Mouse (Mus musculus): ENCODE measurements at regions not wholly inside any gene's neighbourhood (a gene's known extent, or its start where the extent isn't known, plus 50 kb on each side); places are given as distances from the start of the nearest gene placed in this dataset.

DNA sequence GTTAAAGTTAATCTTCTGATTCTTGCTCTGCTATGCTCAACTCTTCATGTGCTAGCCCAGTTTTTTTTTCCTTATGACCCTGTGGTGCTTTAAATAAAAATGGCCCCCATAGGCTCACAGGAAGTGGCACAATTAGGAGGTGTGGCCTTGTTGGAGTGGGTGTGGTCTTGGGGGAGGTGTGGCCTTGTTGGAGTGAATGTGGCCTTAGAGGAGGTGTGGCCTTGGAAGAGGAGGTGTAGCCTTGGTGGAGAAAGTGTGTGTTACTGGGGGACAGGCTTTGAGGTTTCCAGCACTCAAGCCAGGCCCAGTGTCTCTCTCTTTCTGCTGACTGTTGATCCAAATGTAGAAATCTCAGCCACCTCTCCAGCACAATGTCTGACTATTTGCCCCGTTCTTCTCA lies 186.0 kb upstream of the Rhobtb1 start:
- TF ChIP-seq CTCF (IDR thresholded peaks at IDR 0.05; ENCODE audit: borderline replicate concordance, extremely low read depth, insufficient read depth, insufficient read length) (no peak), POLR2A (IDR thresholded peaks at IDR 0.05; ENCODE audit: borderline replicate concordance, extremely low read depth, insufficient read depth, insufficient read length, poor library complexity, severe bottlenecking) (no peak)
